Mouse (Mus musculus) ES-E14 (cell line): Measurements from ENCODE around the gene Mrtfb.

ENCODE experiments used
- CHD2 ChIP-seq: IDR thresholded peaks from 2 replicates; pipeline ENCODE4 v1.6.1; 2014; ENCODE audit warnings: mild to moderate bottlenecking, low read depth, low read length, inconsistent platforms
- HCFC1 ChIP-seq: IDR thresholded peaks from 2 replicates; pipeline ENCODE4 v1.6.1; 2012; ENCODE audit warnings: low read length, inconsistent platforms, borderline replicate concordance; ENCODE audit not compliant: insufficient read depth
- MAFK ChIP-seq: IDR thresholded peaks from 2 replicates; pipeline ENCODE4 v1.6.1; 2014; ENCODE audit warnings: mild to moderate bottlenecking, low read depth, low read length, inconsistent platforms; ENCODE audit not compliant: insufficient read depth
- ZC3H11A ChIP-seq: IDR thresholded peaks from 2 replicates; pipeline ENCODE4 v1.6.1; 2012; ENCODE audit warnings: low read depth, mild to moderate bottlenecking, inconsistent platforms, low read length, borderline replicate concordance
- ZNF384 ChIP-seq: IDR thresholded peaks from 2 replicates; pipeline ENCODE4 v1.6.1; 2012; ENCODE audit warnings: low read depth, low read length, inconsistent platforms

GRCm38 (mm10) chr16:13350729-13351128 lies 94.4 kb downstream of the Mrtfb start:
- TF ChIP-seq HCFC1 (no peak), CHD2 (no peak), MAFK (no peak), ZC3H11A (no peak), ZNF384 (no peak)
